Mouse (Mus musculus) naive thymus-derived CD4-positive, alpha-beta T cell, adult 2 months (primary cell): Measurements from ENCODE around the gene Lypd8.
"Not testable (repeated sequence)": the region's sequence is repeated elsewhere in the genome, so short reads cannot be mapped to it uniquely, and the experiment has no call there.

Experiments used
- DNase-seq: peaks from one replicate; pipeline ENCODE4 v3.0.0-alpha.2; 2011; ENCODE audit warnings: low read depth

Lypd8 gene

GRCm38 (mm10) chr11:58378763-58379278 lies at the start of gene Lypd8:
Gene Lypd8 (plus strand): TSS chr11:58379043.
- no peak for DNase-seq

- no peak for DNase-seq
These were observed 49.0 kb upstream of the Lypd8 start for GRCm38 (mm10) chr11:58329906-58330275.

GRCm38 (mm10) chr11:58330276-58331148 lies 48.3 kb upstream of the Lypd8 start, which contains the start of the genes Zfp672 and Sh3bp5l:
Gene Zfp672 (minus strand): TSS chr11:58330339.
Gene Sh3bp5l (plus strand): TSS chr11:58330724.
- peak; percentile 95 for DNase-seq

- no peak for DNase-seq
These were observed 47.7 kb upstream of the Lypd8 start for GRCm38 (mm10) chr11:58331149-58331495.

- DNase-seq: no peak
These were observed 47.3 kb upstream of the Lypd8 start for GRCm38 (mm10) chr11:58331546-58331945.

GRCm38 (mm10) chr11:58334746-58335145 lies 44.1 kb upstream of the Lypd8 start:
- no peak for DNase-seq

- DNase-seq: no peak
These were observed 32.1 kb upstream of the Lypd8 start for GRCm38 (mm10) chr11:58346745-58347144.

- no peak for DNase-seq
These were observed 28.2 kb upstream of the Lypd8 start for GRCm38 (mm10) chr11:58350628-58351027.

GRCm38 (mm10) chr11:58351179-58351578 lies 27.7 kb upstream of the Lypd8 start:
- DNase-seq: no peak

- DNase-seq: no peak
These were observed 25.9 kb upstream of the Lypd8 start for GRCm38 (mm10) chr11:58352681-58353548.

- no peak for DNase-seq
These were observed 25.1 kb upstream of the Lypd8 start for GRCm38 (mm10) chr11:58353709-58354108.

- no peak for DNase-seq
These were observed 24.4 kb upstream of the Lypd8 start for GRCm38 (mm10) chr11:58354476-58354875.

GRCm38 (mm10) chr11:58354927-58355326 lies 23.9 kb upstream of the Lypd8 start:
- DNase-seq: no peak

GRCm38 (mm10) chr11:58357042-58357441 lies 21.8 kb upstream of the Lypd8 start:
- DNase-seq: no peak

- no peak for DNase-seq
These were observed 20.9 kb upstream of the Lypd8 start for GRCm38 (mm10) chr11:58357844-58358534.

- DNase-seq: not testable (repeated sequence)
These were observed 16.3 kb upstream of the Lypd8 start for GRCm38 (mm10) chr11:58362562-58362961.

GRCm38 (mm10) chr11:58364454-58364853 lies 14.4 kb upstream of the Lypd8 start:
- DNase-seq: no peak

GRCm38 (mm10) chr11:58366191-58366590 lies 12.7 kb upstream of the Lypd8 start:
- not testable (repeated sequence) for DNase-seq

GRCm38 (mm10) chr11:58377273-58377672 lies 1.6 kb upstream of the Lypd8 start:
- no peak for DNase-seq

GRCm38 (mm10) chr11:58377686-58378085 lies 1.2 kb upstream of the Lypd8 start:
- no peak for DNase-seq

- no peak for DNase-seq
These were observed 673 bp downstream of the Lypd8 start for GRCm38 (mm10) chr11:58379516-58379915.

GRCm38 (mm10) chr11:58382471-58382870 lies 3.6 kb downstream of the Lypd8 start:
- no peak for DNase-seq
